Mouse (Mus musculus): ENCODE measurements around the gene Mtpn. TPM values are rescaled to one million over a fixed set of nuclear protein-coding genes. Genes with fewer than 3 reads are reported as not detected.
A peak's percentile ranks its signal among the peaks of the same experiment; 100 is the strongest.

Mtpn gene
- polyA plus RNA-seq, 1 experiment = 58.4 TPM

- Histone ChIP-seq H3ac (ENCODE audit: control insufficient read depth, insufficient read length, low read depth) (no peak overlapping the region), H3K4me3 (ENCODE audit: insufficient read depth, poor library complexity, severe bottlenecking) (no peak overlapping the region), H3K79me3 (ENCODE audit: low read depth) (no peaks in the 10 kb centered on the region), H3K27me3 (ENCODE audit: control insufficient read depth, insufficient read depth, insufficient read length) (no peaks in the 10 kb centered on the region), H3K79me2 (ENCODE audit: control insufficient read depth, insufficient read depth) (no peaks in the 10 kb centered on the region), H3K36me3 (ENCODE audit: control insufficient read depth, insufficient read depth) (peaks cover 11% of the 10 kb centered on the region)
- no peak for TF ChIP-seq MAX (IDR thresholded peaks at IDR 0.05)
- peak; percentile 12 for TF ChIP-seq CEBPB (IDR thresholded peaks at IDR 0.05; ENCODE audit: low read depth)
- TF ChIP-seq FOSL1 (IDR thresholded peaks at IDR 0.05; ENCODE audit: insufficient read depth, low read length, poor library complexity, severe bottlenecking) = no peak
- no peak for TF ChIP-seq MYOG (IDR thresholded peaks at IDR 0.05; ENCODE audit: control insufficient read depth, extremely low read depth, insufficient read length)
- no peak for TF ChIP-seq MYOD1 (IDR thresholded peaks at IDR 0.05; ENCODE audit: control insufficient read depth, insufficient read length, low read depth)
Measured at GRCm38 (mm10) chr6:35502904-35503303, 36.8 kb downstream of the Mtpn start.

- H3K4me3 ChIP-seq (ENCODE audit: insufficient read depth, poor library complexity, severe bottlenecking) = no peak overlapping the region
- no peaks in the 10 kb centered on the region for H3K79me2 ChIP-seq (ENCODE audit: control insufficient read depth, insufficient read depth)
- no peaks in the 10 kb centered on the region for H3K36me3 ChIP-seq (ENCODE audit: control insufficient read depth, insufficient read depth)
- no peak for TF ChIP-seq MAX (IDR thresholded peaks at IDR 0.05)
- no peak for TF ChIP-seq USF1 (IDR thresholded peaks at IDR 0.05; ENCODE audit: low read depth)
- TF ChIP-seq MYOD1 (IDR thresholded peaks at IDR 0.05; ENCODE audit: control insufficient read depth, insufficient read length, low read depth) = no peak
- peak; percentile 5 for TF ChIP-seq CEBPB (IDR thresholded peaks at IDR 0.05; ENCODE audit: low read depth)
- TF ChIP-seq FOSL1 (IDR thresholded peaks at IDR 0.05; ENCODE audit: insufficient read depth, low read length, poor library complexity, severe bottlenecking) = no peak
- TF ChIP-seq MYOG (IDR thresholded peaks at IDR 0.05; ENCODE audit: control insufficient read depth, extremely low read depth, insufficient read length) = no peak
- H3K27me3 ChIP-seq (ENCODE audit: control insufficient read depth, insufficient read depth, insufficient read length) = no peaks in the 10 kb centered on the region
- no peak overlapping the region for H3ac ChIP-seq (ENCODE audit: control insufficient read depth, insufficient read length, low read depth)
- H3K79me3 ChIP-seq (ENCODE audit: low read depth) = no peaks in the 10 kb centered on the region
Measured at GRCm38 (mm10) chr6:35499978-35500667, 39.6 kb downstream of the Mtpn start.

- H3K27me3 ChIP-seq (ENCODE audit: control insufficient read depth, insufficient read depth, insufficient read length) = no peaks in the 10 kb centered on the region
- H3K79me2 ChIP-seq (ENCODE audit: control insufficient read depth, insufficient read depth) = no peaks in the 10 kb centered on the region
- no peaks in the 10 kb centered on the region for H3K79me3 ChIP-seq (ENCODE audit: low read depth)
- no peak overlapping the region for H3ac ChIP-seq (ENCODE audit: control insufficient read depth, insufficient read length, low read depth)
- H3K4me3 ChIP-seq (ENCODE audit: insufficient read depth, poor library complexity, severe bottlenecking) = no peak overlapping the region
- no peak for TF ChIP-seq MYOG (IDR thresholded peaks at IDR 0.05; ENCODE audit: control insufficient read depth, extremely low read depth, insufficient read length)
- TF ChIP-seq CEBPB (IDR thresholded peaks at IDR 0.05; ENCODE audit: low read depth) = no peak
- no peak for TF ChIP-seq MAX (IDR thresholded peaks at IDR 0.05)
- no peak for TF ChIP-seq USF1 (IDR thresholded peaks at IDR 0.05; ENCODE audit: low read depth)
- no peak for TF ChIP-seq FOSL1 (IDR thresholded peaks at IDR 0.05; ENCODE audit: insufficient read depth, low read length, poor library complexity, severe bottlenecking)
- TF ChIP-seq MYOD1 (IDR thresholded peaks at IDR 0.05; ENCODE audit: control insufficient read depth, insufficient read length, low read depth) = no peak
- no peak for TF ChIP-seq CTCF (IDR thresholded peaks at IDR 0.05; ENCODE audit: control insufficient read depth, insufficient read depth, insufficient read length)
- no peaks in the 10 kb centered on the region for H3K36me3 ChIP-seq (ENCODE audit: control insufficient read depth, insufficient read depth)
Measured at GRCm38 (mm10) chr6:35497406-35497805, 42.3 kb downstream of the Mtpn start.

- TF ChIP-seq CEBPB (IDR thresholded peaks at IDR 0.05; ENCODE audit: low read depth) (no peak), MAX (IDR thresholded peaks at IDR 0.05) (no peak), FOSL1 (IDR thresholded peaks at IDR 0.05; ENCODE audit: insufficient read depth, low read length, poor library complexity, severe bottlenecking) (no peak), CTCF (IDR thresholded peaks at IDR 0.05; ENCODE audit: control insufficient read depth, insufficient read depth, insufficient read length) (no peak), MYOD1 (IDR thresholded peaks at IDR 0.05; ENCODE audit: control insufficient read depth, insufficient read length, low read depth) (no peak), USF1 (IDR thresholded peaks at IDR 0.05; ENCODE audit: low read depth) (no peak), MYOG (IDR thresholded peaks at IDR 0.05; ENCODE audit: control insufficient read depth, extremely low read depth, insufficient read length) (no peak)
- no peak overlapping the region for H3K4me3 ChIP-seq (ENCODE audit: insufficient read depth, poor library complexity, severe bottlenecking)
- H3K79me2 ChIP-seq (ENCODE audit: control insufficient read depth, insufficient read depth) = no peaks in the 10 kb centered on the region
- no peaks in the 10 kb centered on the region for H3K79me3 ChIP-seq (ENCODE audit: low read depth)
- H3K27me3 ChIP-seq (ENCODE audit: control insufficient read depth, insufficient read depth, insufficient read length) = no peaks in the 10 kb centered on the region
- H3ac ChIP-seq (ENCODE audit: control insufficient read depth, insufficient read length, low read depth) = no peak overlapping the region
- H3K36me3 ChIP-seq (ENCODE audit: control insufficient read depth, insufficient read depth) = no peaks in the 10 kb centered on the region
Measured at GRCm38 (mm10) chr6:35493851-35494250, 45.8 kb downstream of the Mtpn start.

GRCm38 (mm10) chr6:35479651-35480335, 59.9 kb downstream of the Mtpn start:
- no peak overlapping the region for H3ac ChIP-seq (ENCODE audit: control insufficient read depth, insufficient read length, low read depth)
- H3K79me2 ChIP-seq (ENCODE audit: control insufficient read depth, insufficient read depth) = no peaks in the 10 kb centered on the region
- TF ChIP-seq USF1 (IDR thresholded peaks at IDR 0.05; ENCODE audit: low read depth) (no peak), MYOG (IDR thresholded peaks at IDR 0.05; ENCODE audit: control insufficient read depth, extremely low read depth, insufficient read length) (no peak), FOSL1 (IDR thresholded peaks at IDR 0.05; ENCODE audit: insufficient read depth, low read length, poor library complexity, severe bottlenecking) (no peak), MAX (IDR thresholded peaks at IDR 0.05) (no peak), CTCF (IDR thresholded peaks at IDR 0.05; ENCODE audit: control insufficient read depth, insufficient read depth, insufficient read length) (no peak), CEBPB (IDR thresholded peaks at IDR 0.05; ENCODE audit: low read depth) (no peak), MYOD1 (IDR thresholded peaks at IDR 0.05; ENCODE audit: control insufficient read depth, insufficient read length, low read depth) (no peak)
- H3K27me3 ChIP-seq (ENCODE audit: control insufficient read depth, insufficient read depth, insufficient read length) = no peaks in the 10 kb centered on the region
- no peak overlapping the region for H3K4me3 ChIP-seq (ENCODE audit: insufficient read depth, poor library complexity, severe bottlenecking)
- H3K36me3 ChIP-seq (ENCODE audit: control insufficient read depth, insufficient read depth) = no peaks in the 10 kb centered on the region
- H3K79me3 ChIP-seq (ENCODE audit: low read depth) = no peaks in the 10 kb centered on the region
